Mouse (Mus musculus): ENCODE measurements around the gene Cpa1.

The Cpa1 gene

GRCm38 (mm10) chr6:30638674-30639268 lies at the start of gene Cpa1:
Gene Cpa1 (plus strand): TSS chr6:30639218.
- DNase-seq (ENCODE audit: low spot score) = no peak

GRCm38 (mm10) chr6:30589819-30590218 lies 49.2 kb upstream of the Cpa1 start:
- no peak for DNase-seq (ENCODE audit: low spot score)

GRCm38 (mm10) chr6:30591851-30592404 lies 47.1 kb upstream of the Cpa1 start:
- no peak for DNase-seq (ENCODE audit: low spot score)

- no peak for DNase-seq (ENCODE audit: low spot score)
Measured at GRCm38 (mm10) chr6:30592417-30592974, 46.5 kb upstream of the Cpa1 start.

- no peak for DNase-seq (ENCODE audit: low spot score)
Measured at GRCm38 (mm10) chr6:30594364-30594763, 44.7 kb upstream of the Cpa1 start.

GRCm38 (mm10) chr6:30596230-30596898 lies 42.7 kb upstream of the Cpa1 start:
- no peak for DNase-seq (ENCODE audit: low spot score)

DNA sequence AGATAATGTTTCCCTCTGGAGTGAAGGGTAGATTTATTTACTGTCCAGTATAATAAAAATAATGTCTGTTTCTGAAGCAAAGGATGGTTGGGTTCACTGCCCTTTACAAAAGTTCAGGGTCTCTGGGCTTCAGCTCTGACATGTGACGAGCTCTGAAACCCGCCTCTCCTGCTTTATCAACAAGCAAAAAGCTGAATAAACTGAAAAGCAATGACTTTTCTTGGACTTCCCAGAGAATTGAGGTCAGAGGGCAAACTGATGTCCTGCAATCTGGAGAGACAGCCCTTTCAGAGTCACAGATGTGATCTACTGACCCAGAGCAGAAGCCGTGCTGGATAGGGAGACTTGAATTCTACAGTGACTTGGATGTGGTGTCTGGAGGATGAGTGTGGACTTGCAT lies 39.0 kb upstream of the Cpa1 start:
- no peak for DNase-seq (ENCODE audit: low spot score)

- DNase-seq (ENCODE audit: low spot score) = no peak
Measured at GRCm38 (mm10) chr6:30600995-30601394, 38.0 kb upstream of the Cpa1 start.

GRCm38 (mm10) chr6:30604342-30604867 lies 34.6 kb upstream of the Cpa1 start:
- no peak for DNase-seq (ENCODE audit: low spot score)

DNA sequence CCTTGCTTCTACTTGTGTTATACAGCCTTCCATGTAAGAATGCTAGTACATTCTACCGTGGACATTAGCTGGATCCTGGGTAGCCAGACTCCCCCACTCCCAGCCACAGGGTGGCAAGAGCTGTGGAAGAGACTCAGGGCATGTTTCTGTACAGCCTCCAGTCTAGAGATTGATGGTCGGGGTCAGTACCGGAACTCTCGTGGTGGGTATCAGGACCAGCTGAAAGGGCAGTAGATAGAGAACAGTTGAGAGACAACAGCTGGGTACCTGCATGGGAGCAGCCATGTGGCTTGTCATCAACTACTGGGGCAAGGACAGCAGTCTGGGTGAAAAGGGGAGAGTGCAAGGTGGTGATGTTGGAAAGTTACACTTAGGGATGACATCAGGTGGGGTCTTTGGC lies 33.9 kb upstream of the Cpa1 start:
- DNase-seq (ENCODE audit: low spot score) = no peak

GRCm38 (mm10) chr6:30605672-30606071 lies 33.3 kb upstream of the Cpa1 start:
- no peak for DNase-seq (ENCODE audit: low spot score)

- DNase-seq (ENCODE audit: low spot score) = no peak
Measured at GRCm38 (mm10) chr6:30610710-30611109, 28.3 kb upstream of the Cpa1 start, which contains the start of gene Cpa5. Gene Cpa5 (plus strand): TSS chr6:30611010.

GRCm38 (mm10) chr6:30611212-30611611 lies 27.8 kb upstream of the Cpa1 start:
- DNase-seq (ENCODE audit: low spot score) = peak; percentile 41

GRCm38 (mm10) chr6:30614251-30614650 lies 24.8 kb upstream of the Cpa1 start:
- DNase-seq (ENCODE audit: low spot score) = no peak

- no peak for DNase-seq (ENCODE audit: low spot score)
Measured at GRCm38 (mm10) chr6:30615741-30616140, 23.3 kb upstream of the Cpa1 start.

GRCm38 (mm10) chr6:30616491-30616941 lies 22.5 kb upstream of the Cpa1 start:
- peak; percentile 47 for DNase-seq (ENCODE audit: low spot score)

DNA sequence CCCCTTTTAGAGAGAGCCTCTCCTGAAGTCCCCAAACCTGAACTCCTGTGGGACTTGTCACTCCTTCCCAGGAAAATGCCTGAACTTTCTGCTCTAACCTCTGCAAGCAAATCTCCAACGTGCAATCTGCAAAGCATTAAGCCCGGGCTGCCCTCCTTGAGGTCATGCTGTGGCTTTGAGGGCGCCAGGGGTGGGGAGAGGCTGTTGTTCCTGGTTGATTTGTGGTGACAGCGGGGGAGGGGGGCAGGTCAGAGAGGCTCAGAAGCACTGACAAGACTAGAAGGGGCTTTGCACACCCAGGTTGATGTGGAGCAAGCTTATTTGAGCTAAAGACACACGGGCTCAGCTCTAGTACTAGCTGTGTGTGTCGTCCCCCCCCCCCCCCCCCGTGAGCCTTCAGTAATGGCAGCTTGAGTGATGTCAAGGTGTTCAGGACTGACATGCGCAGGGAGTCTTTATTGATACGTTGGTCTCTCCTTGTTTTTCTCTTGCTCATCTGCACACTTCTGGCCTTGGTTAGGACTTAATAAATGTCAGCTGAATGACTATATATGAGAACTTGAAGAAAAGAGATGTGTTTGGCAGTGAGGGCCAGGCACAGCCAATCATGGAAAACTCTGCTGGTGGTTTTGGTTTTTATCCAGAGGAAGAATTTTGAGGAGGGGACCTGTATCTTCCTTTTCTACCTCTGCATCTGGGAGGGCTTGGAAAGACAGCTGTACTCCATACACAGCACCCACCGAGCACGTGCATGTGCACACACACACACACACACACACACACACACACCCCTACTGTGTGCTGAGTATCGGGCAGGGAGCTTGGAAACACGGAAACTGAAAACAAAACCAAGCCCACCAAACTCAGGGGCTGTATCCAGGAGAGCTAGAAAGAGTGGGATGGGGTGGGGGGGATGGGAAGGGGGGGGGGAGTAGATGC lies 21.7 kb upstream of the Cpa1 start:
- DNase-seq (ENCODE audit: low spot score) = peak; percentile 66

DNA sequence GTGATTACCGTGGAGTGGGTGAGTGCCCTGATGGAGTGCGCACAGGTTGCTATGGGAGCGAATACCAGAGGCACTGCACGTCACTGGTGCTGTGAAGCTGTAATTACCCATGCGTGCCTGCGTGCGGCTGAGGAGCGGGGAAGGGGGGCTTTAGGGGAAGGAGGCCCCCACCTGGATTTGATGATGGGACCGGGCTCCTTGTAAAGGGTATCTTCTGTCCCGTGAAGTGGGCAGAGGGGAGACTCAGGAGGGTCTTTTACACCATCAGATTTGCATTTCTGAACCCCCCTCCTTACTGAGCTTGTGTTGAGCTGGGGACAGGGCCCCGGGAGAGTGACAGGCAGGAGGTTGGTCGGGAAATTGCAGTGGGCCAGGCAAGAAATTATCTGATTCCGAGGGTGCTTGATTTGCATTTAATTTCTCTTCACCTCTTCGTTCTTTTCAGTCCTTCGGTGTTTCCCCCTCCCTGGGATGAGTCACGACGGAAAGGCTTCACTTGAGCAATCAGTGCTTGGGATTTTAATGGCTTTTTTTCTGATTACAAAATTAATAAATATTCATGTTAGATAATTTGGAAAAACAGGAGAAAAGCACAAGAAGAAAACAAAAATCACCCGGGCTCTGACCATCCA lies 20.9 kb upstream of the Cpa1 start:
- peak; percentile 73 for DNase-seq (ENCODE audit: low spot score)

DNA sequence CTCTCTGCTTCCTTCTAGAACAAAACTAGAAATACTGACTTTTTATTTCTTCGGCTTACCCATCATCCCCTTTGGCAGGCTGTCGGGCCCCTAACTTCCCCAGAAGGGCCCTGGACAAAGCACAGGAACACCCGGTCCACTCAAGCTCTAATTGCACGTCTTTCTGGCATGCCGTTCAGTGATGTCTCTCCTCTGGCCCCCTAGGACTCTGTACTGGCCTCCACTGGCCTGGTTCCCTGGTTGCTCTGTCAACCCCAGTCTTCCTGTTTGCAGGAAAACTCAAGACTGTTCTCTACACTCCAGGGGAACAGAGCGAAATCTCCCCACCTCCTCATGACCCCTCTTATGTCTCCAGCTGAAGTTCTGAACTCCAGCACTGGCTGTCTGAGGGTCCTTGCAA lies 20.3 kb upstream of the Cpa1 start:
- peak; percentile 24 for DNase-seq (ENCODE audit: low spot score)

GRCm38 (mm10) chr6:30619606-30620005 lies 19.4 kb upstream of the Cpa1 start:
- DNase-seq (ENCODE audit: low spot score) = no peak

DNA sequence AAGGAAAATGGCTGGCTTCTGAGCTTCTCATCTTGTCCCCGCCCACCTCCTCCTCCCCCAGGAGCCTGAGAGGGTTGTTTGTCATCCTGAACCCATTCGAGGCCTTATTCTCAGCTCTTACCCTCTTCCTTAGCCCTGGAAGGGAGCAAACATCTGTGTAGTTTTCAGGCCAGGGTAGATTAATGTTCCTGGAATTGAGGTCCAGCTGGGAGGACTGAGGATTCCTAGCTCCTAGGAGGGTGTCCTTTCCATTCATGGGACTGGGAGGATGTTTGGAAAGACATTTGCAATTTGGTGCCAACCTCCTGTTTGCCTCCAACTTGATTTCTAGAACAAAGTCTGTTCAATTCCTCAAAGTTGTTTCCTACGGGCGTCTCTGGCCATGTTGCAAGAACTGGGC lies 18.4 kb upstream of the Cpa1 start:
- no peak for DNase-seq (ENCODE audit: low spot score)
